Mouse (Mus musculus): ENCODE measurements around the gene Fbxo28. TPM values are rescaled to one million over a fixed set of nuclear protein-coding genes. Genes with fewer than 3 reads are reported as not detected.
"Not testable (repeated sequence)": the region's sequence is repeated elsewhere in the genome, so short reads cannot be mapped to it uniquely, and the experiment has no call there.

The Fbxo28 gene
- polyA plus RNA-seq, 1 experiment from 2014 or later: 11.5 TPM

GRCm38 (mm10) chr1:182297821-182298220 lies 43.6 kb downstream of the Fbxo28 start:
- no peak for ATAC-seq
- H3K9ac ChIP-seq (ENCODE audit: low read depth, low read length): no peak overlapping the region
- no peaks in the 10 kb centered on the region for H3K36me3 ChIP-seq (ENCODE audit: control insufficient read depth, insufficient read depth, low read length)
- no peak overlapping the region for H3K4me2 ChIP-seq (ENCODE audit: low read depth, low read length)
- no peaks in the 10 kb centered on the region for H3K9me3 ChIP-seq (ENCODE audit: control insufficient read depth, low read length)
- WGBS: 89% methylated on average over 5 of the region's 5 CpGs
- H3K4me3 ChIP-seq (ENCODE audit: low read length): no peak overlapping the region
- H3K27ac ChIP-seq (ENCODE audit: low read length): no peak overlapping the region
- H3K4me1 ChIP-seq (ENCODE audit: control insufficient read depth, insufficient read depth, low read length): no peaks in the 10 kb centered on the region
- no peaks in the 10 kb centered on the region for H3K27me3 ChIP-seq (replicated peaks; ENCODE audit: control insufficient read depth, insufficient read depth, low read length)

DNA sequence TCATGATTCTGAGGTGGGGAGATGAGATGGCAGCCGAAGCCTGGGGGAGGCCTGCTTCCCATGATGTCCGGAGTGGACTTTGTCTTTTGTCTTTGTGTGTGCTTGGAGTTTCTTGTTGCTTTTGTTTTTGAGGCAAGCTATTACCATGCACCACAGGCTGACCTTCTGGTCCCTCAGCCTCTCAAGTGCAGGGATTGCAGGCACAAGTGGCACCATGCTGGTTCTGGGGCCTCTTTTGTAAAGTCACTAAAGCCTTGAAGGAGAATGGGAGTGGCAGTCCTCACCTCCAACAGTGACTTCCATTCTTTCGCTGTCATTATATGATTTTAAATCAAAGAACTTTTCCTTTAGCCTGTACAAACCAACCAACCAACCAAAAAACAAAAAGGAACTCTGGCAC lies 44.2 kb downstream of the Fbxo28 start:
- ATAC-seq: no peak
- Histone ChIP-seq H3K4me2 (ENCODE audit: low read depth, low read length) (no peak overlapping the region), H3K9ac (ENCODE audit: low read depth, low read length) (no peak overlapping the region), H3K36me3 (ENCODE audit: control insufficient read depth, insufficient read depth, low read length) (no peaks in the 10 kb centered on the region), H3K27me3 (replicated peaks; ENCODE audit: control insufficient read depth, insufficient read depth, low read length) (no peaks in the 10 kb centered on the region), H3K9me3 (ENCODE audit: control insufficient read depth, low read length) (no peaks in the 10 kb centered on the region), H3K4me1 (ENCODE audit: control insufficient read depth, insufficient read depth, low read length) (no peaks in the 10 kb centered on the region), H3K27ac (ENCODE audit: low read length) (no peak overlapping the region), H3K4me3 (ENCODE audit: low read length) (no peak overlapping the region)
- WGBS: 79% methylated on average over 3 of the region's 3 CpGs

DNA sequence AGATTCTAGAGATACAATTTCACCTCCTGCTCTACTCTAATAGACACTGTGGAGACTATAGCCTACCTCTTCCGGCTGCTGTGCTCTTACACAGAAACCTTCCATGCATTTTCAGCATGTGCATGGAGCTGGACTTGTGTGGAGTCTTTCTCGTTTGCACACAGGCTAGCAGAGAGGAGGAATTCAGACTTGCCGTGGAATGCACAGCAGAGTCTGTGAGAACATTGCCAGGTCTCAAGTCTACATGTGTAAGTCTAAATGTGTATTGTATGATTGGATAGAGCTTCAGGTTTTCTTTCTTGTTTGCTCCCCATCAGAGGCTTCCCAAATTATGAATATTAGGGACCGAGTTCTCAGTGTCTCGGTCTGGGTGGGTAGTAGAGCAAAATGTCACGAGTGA lies 44.6 kb downstream of the Fbxo28 start:
- H3K4me1 ChIP-seq (ENCODE audit: control insufficient read depth, insufficient read depth, low read length): no peaks in the 10 kb centered on the region
- no peak overlapping the region for H3K9ac ChIP-seq (ENCODE audit: low read depth, low read length)
- no peak for ATAC-seq
- H3K27ac ChIP-seq (ENCODE audit: low read length): no peak overlapping the region
- no peak overlapping the region for H3K4me3 ChIP-seq (ENCODE audit: low read length)
- H3K9me3 ChIP-seq (ENCODE audit: control insufficient read depth, low read length): no peaks in the 10 kb centered on the region
- no peaks in the 10 kb centered on the region for H3K36me3 ChIP-seq (ENCODE audit: control insufficient read depth, insufficient read depth, low read length)
- no peak overlapping the region for H3K4me2 ChIP-seq (ENCODE audit: low read depth, low read length)
- WGBS: 83% methylated on average over 6 of the region's 6 CpGs
- H3K27me3 ChIP-seq (replicated peaks; ENCODE audit: control insufficient read depth, insufficient read depth, low read length): no peaks in the 10 kb centered on the region

GRCm38 (mm10) chr1:182296141-182296540 lies 45.3 kb downstream of the Fbxo28 start:
- no peak for ATAC-seq
- Histone ChIP-seq H3K9me3 (ENCODE audit: control insufficient read depth, low read length) (no peaks in the 10 kb centered on the region), H3K4me2 (ENCODE audit: low read depth, low read length) (no peak overlapping the region), H3K4me1 (ENCODE audit: control insufficient read depth, insufficient read depth, low read length) (no peaks in the 10 kb centered on the region), H3K36me3 (ENCODE audit: control insufficient read depth, insufficient read depth, low read length) (no peaks in the 10 kb centered on the region), H3K9ac (ENCODE audit: low read depth, low read length) (no peak overlapping the region), H3K27ac (ENCODE audit: low read length) (no peak overlapping the region), H3K4me3 (ENCODE audit: low read length) (no peak overlapping the region), H3K27me3 (replicated peaks; ENCODE audit: control insufficient read depth, insufficient read depth, low read length) (no peaks in the 10 kb centered on the region)
- 85% methylated on average over 6 of the region's 6 CpGs for WGBS

DNA sequence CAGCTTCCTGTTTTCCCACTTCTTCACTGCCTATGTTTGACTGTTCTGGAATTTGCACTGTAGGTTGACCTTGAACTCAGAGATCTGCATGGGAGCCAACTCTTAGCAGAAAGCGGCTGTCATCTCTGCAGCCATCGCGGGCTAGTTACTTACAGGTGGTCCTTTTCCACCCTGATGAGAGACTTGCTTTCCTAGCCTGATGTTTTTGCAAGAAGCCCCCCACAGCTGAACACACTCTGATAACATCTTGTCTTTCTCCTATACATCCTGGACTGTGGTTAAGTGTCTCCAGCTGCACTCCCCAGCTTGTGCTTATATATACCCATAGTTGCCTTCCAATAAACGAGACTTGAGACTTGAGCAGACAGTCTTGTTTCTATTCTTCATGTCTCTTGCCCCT lies 49.1 kb downstream of the Fbxo28 start:
- Histone ChIP-seq H3K9ac (ENCODE audit: low read depth, low read length) (no peak overlapping the region), H3K4me2 (ENCODE audit: low read depth, low read length) (no peak overlapping the region), H3K9me3 (ENCODE audit: control insufficient read depth, low read length) (no peaks in the 10 kb centered on the region), H3K4me3 (ENCODE audit: low read length) (no peak overlapping the region), H3K27me3 (replicated peaks; ENCODE audit: control insufficient read depth, insufficient read depth, low read length) (no peaks in the 10 kb centered on the region), H3K27ac (ENCODE audit: low read length) (no peak overlapping the region), H3K4me1 (ENCODE audit: control insufficient read depth, insufficient read depth, low read length) (no peaks in the 10 kb centered on the region; the same call in 1 of the 2 replicates), H3K36me3 (ENCODE audit: control insufficient read depth, insufficient read depth, low read length) (no peaks in the 10 kb centered on the region)
- no peak for ATAC-seq
- 59% methylated on average over 4 of the region's 4 CpGs for WGBS

- ATAC-seq; H3K27ac ChIP-seq (ENCODE audit: low read length): not testable (repeated sequence)
- 93% methylated on average over 3 of the region's 3 CpGs for WGBS
Observed at GRCm38 (mm10) chr1:182290741-182291140, 50.7 kb downstream of the Fbxo28 start.

DNA sequence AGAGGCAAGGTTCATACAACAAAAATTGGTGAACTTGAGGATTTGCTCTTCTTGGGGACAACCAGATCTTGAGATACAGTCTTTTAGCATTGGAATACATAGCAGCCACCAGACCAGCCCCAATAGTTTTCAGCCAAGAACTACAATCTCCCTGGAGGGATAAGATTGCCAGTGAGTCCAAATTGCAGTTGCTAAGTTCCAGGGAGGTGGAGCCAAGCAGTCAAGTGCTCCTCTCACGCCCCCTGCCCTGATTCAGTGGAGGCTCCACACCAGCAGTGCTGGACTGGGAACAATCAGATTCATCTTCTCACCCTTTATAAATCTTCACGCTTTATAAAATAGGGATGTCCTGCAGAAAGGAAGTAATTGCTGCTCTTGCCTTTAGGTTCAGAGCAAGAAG lies 51.6 kb downstream of the Fbxo28 start:
- no peak overlapping the region for H3K9ac ChIP-seq (ENCODE audit: low read depth, low read length)
- H3K36me3 ChIP-seq (ENCODE audit: control insufficient read depth, insufficient read depth, low read length): no peaks in the 10 kb centered on the region
- H3K27me3 ChIP-seq (replicated peaks; ENCODE audit: control insufficient read depth, insufficient read depth, low read length): no peaks in the 10 kb centered on the region
- no peak overlapping the region for H3K4me3 ChIP-seq (ENCODE audit: low read length)
- no peak overlapping the region for H3K27ac ChIP-seq (ENCODE audit: low read length)
- H3K4me2 ChIP-seq (ENCODE audit: low read depth, low read length): no peak overlapping the region
- ATAC-seq: no peak
- no peaks in the 10 kb centered on the region for H3K9me3 ChIP-seq (ENCODE audit: control insufficient read depth, low read length)
- 61% methylated on average over 2 of the region's 2 CpGs for WGBS
- H3K4me1 ChIP-seq (ENCODE audit: control insufficient read depth, insufficient read depth, low read length): no peaks in the 10 kb centered on the region; the same call in 1 of the 2 replicates

More at GRCm38 (mm10) chr1:182290741-182291140, 50.7 kb downstream of the Fbxo28 start:
- not testable (repeated sequence) for H3K4me2 ChIP-seq (ENCODE audit: low read depth, low read length); H3K4me3 ChIP-seq (ENCODE audit: low read length); H3K9me3 ChIP-seq (ENCODE audit: control insufficient read depth, low read length); H3K4me1 ChIP-seq (ENCODE audit: control insufficient read depth, insufficient read depth, low read length); H3K36me3 ChIP-seq (ENCODE audit: control insufficient read depth, insufficient read depth, low read length); H3K9ac ChIP-seq (ENCODE audit: low read depth, low read length); H3K27me3 ChIP-seq (replicated peaks; ENCODE audit: control insufficient read depth, insufficient read depth, low read length)

GRCm38 (mm10) chr1:182288601-182289000 lies 52.8 kb downstream of the Fbxo28 start:
- no peaks in the 10 kb centered on the region; the same call in 1 of the 2 replicates for H3K4me1 ChIP-seq (ENCODE audit: control insufficient read depth, insufficient read depth, low read length)
- H3K4me3 ChIP-seq (ENCODE audit: low read length): no peak overlapping the region
- no peak overlapping the region for H3K9ac ChIP-seq (ENCODE audit: low read depth, low read length)
- 50% methylated on average over 2 of the region's 2 CpGs for WGBS
- no peak overlapping the region for H3K4me2 ChIP-seq (ENCODE audit: low read depth, low read length)
- no peak for ATAC-seq
- no peak overlapping the region for H3K27ac ChIP-seq (ENCODE audit: low read length)
- no peaks in the 10 kb centered on the region for H3K9me3 ChIP-seq (ENCODE audit: control insufficient read depth, low read length)
- H3K36me3 ChIP-seq (ENCODE audit: control insufficient read depth, insufficient read depth, low read length): no peaks in the 10 kb centered on the region
- no peaks in the 10 kb centered on the region for H3K27me3 ChIP-seq (replicated peaks; ENCODE audit: control insufficient read depth, insufficient read depth, low read length)

- no peak overlapping the region for H3K4me3 ChIP-seq (ENCODE audit: low read length)
- no peak overlapping the region for H3K27ac ChIP-seq (ENCODE audit: low read length)
- H3K4me1 ChIP-seq (ENCODE audit: control insufficient read depth, insufficient read depth, low read length): peaks cover 4% of the 10 kb centered on the region
- no peak overlapping the region for H3K4me2 ChIP-seq (ENCODE audit: low read depth, low read length)
- ATAC-seq: no peak
- no peaks in the 10 kb centered on the region for H3K36me3 ChIP-seq (ENCODE audit: control insufficient read depth, insufficient read depth, low read length)
- H3K9me3 ChIP-seq (ENCODE audit: control insufficient read depth, low read length): no peaks in the 10 kb centered on the region
- 74% methylated on average over 7 of the region's 7 CpGs for WGBS
- H3K9ac ChIP-seq (ENCODE audit: low read depth, low read length): no peak overlapping the region
- H3K27me3 ChIP-seq (replicated peaks; ENCODE audit: control insufficient read depth, insufficient read depth, low read length): no peaks in the 10 kb centered on the region
Observed at GRCm38 (mm10) chr1:182287781-182288180, 53.6 kb downstream of the Fbxo28 start.

GRCm38 (mm10) chr1:182284795-182285194 lies 56.6 kb downstream of the Fbxo28 start:
- H3K4me3 ChIP-seq (ENCODE audit: low read length): no peak overlapping the region
- no peaks in the 10 kb centered on the region for H3K27me3 ChIP-seq (replicated peaks; ENCODE audit: control insufficient read depth, insufficient read depth, low read length)
- peaks cover 20% of the 10 kb centered on the region for H3K4me1 ChIP-seq (ENCODE audit: control insufficient read depth, insufficient read depth, low read length)
- no peak overlapping the region for H3K4me2 ChIP-seq (ENCODE audit: low read depth, low read length)
- no peak for ATAC-seq
- H3K9ac ChIP-seq (ENCODE audit: low read depth, low read length): no peak overlapping the region
- H3K27ac ChIP-seq (ENCODE audit: low read length): no peak overlapping the region
- H3K9me3 ChIP-seq (ENCODE audit: control insufficient read depth, low read length): no peaks in the 10 kb centered on the region
- WGBS: 96% methylated on average over 2 of the region's 2 CpGs
- H3K36me3 ChIP-seq (ENCODE audit: control insufficient read depth, insufficient read depth, low read length): no peaks in the 10 kb centered on the region
